Mouse (Mus musculus): ENCODE measurements at regions not wholly inside any gene's neighbourhood (a gene's known extent, or its start where the extent isn't known, plus 50 kb on each side); places are given as distances from the start of the nearest gene placed in this dataset.

- POLR2A ChIA-PET: no interaction called here
Measured at GRCm38 (mm10) chr3:117938426-117938825, 69.7 kb upstream of the Snx7 start.

GRCm38 (mm10) chr3:117927527-117927926, 58.8 kb upstream of the Snx7 start:
- CTCF ChIA-PET: no interaction called here
- POLR2A ChIA-PET: no interaction called here

More at GRCm38 (mm10) chr3:117938426-117938825, 69.7 kb upstream of the Snx7 start:
- CTCF ChIA-PET: no interaction called here

All from embryonic stem cell, embryonic (primary cell).